ENCODE assay signal across 15 mouse cellular contexts in genomic region chr3:81377466-81377865, GRCm38 (mm10).
A peak's percentile ranks its signal among the peaks of the same experiment; 100 is the strongest.
DNase-seq lines count a peak whose midpoint lies in the region; ATAC-seq and TF ChIP-seq lines count a peak whose summit lies in the region.
"Had no signal": no experiment of that assay in that cellular context is flagged by ENCODE, and none has a peak within 500 bp of the region (broad histone marks: within the 10 kb centered on the region; RNA-seq: fewer than 3 reads in every experiment).

No protein-coding gene starts in this region.

- no peak overlapping the region for H3K4me3 ChIP-seq in liver, embryonic 11.5 days (ENCODE audit: low read depth, low read length)
- H3K4me3 ChIP-seq in liver, postnatal 0 days (ENCODE audit: low read depth, low read length): no peak overlapping the region
- H3K4me3 ChIP-seq in limb, embryonic 11.5 days (ENCODE audit: low read depth, low read length): no peak overlapping the region
- no peak overlapping the region for H3K4me3 ChIP-seq in stomach, postnatal 0 days (ENCODE audit: low read depth, low read length)
- H3K4me3 ChIP-seq: erythroblast, embryonic 14.5 days; lung, embryonic 15.5 days; midbrain, embryonic 15.5 days had no signal

- H3K27ac ChIP-seq in liver, embryonic 11.5 days (ENCODE audit: low read depth, low read length): no peak overlapping the region
- no peak overlapping the region for H3K27ac ChIP-seq in liver, postnatal 0 days (ENCODE audit: low read depth)
- H3K27ac ChIP-seq in limb, embryonic 11.5 days (replicated peaks; ENCODE audit: low read depth, low read length): no peak overlapping the region
- H3K27ac ChIP-seq in stomach, postnatal 0 days (replicated peaks): no peak overlapping the region
- H3K27ac ChIP-seq: lung, embryonic 15.5 days; midbrain, embryonic 15.5 days had no signal

- no peak for TF ChIP-seq CTCF in liver, postnatal 0 days (IDR thresholded peaks at IDR 0.05; ENCODE audit: low read depth)
- TF ChIP-seq CTCF in stomach, postnatal 0 days (IDR thresholded peaks at IDR 0.05; ENCODE audit: low read depth): no peak

- H3K9me3 ChIP-seq in liver, embryonic 11.5 days (ENCODE audit: control insufficient read depth, low read length): no peaks in the 10 kb centered on the region
- H3K9me3 ChIP-seq in liver, postnatal 0 days (ENCODE audit: low read length): no peaks in the 10 kb centered on the region
- no peaks in the 10 kb centered on the region for H3K9me3 ChIP-seq in limb, embryonic 11.5 days (ENCODE audit: control insufficient read depth, low read length)
- H3K9me3 ChIP-seq in stomach, postnatal 0 days (ENCODE audit: control insufficient read depth, low read length): no peaks in the 10 kb centered on the region
- H3K9me3 ChIP-seq: lung, embryonic 15.5 days; midbrain, embryonic 15.5 days had no signal

- H3K36me3 ChIP-seq in liver, embryonic 11.5 days (ENCODE audit: control insufficient read depth, insufficient read depth, low read length): no peaks in the 10 kb centered on the region
- H3K36me3 ChIP-seq in liver, postnatal 0 days (replicated peaks; ENCODE audit: insufficient read depth, low read length): no peaks in the 10 kb centered on the region
- H3K36me3 ChIP-seq in limb, embryonic 11.5 days (ENCODE audit: control insufficient read depth, insufficient read depth, low read length): no peaks in the 10 kb centered on the region
- no peaks in the 10 kb centered on the region for H3K36me3 ChIP-seq in stomach, postnatal 0 days (ENCODE audit: control insufficient read depth, insufficient read depth, low read length)
- H3K36me3 ChIP-seq: lung, embryonic 15.5 days; midbrain, embryonic 15.5 days had no signal

- H3K27me3 ChIP-seq in liver, embryonic 11.5 days (replicated peaks; ENCODE audit: control insufficient read depth, insufficient read depth, low read length): no peaks in the 10 kb centered on the region
- no peaks in the 10 kb centered on the region for H3K27me3 ChIP-seq in liver, postnatal 0 days (ENCODE audit: insufficient read depth, low read length)
- H3K27me3 ChIP-seq in limb, embryonic 11.5 days (ENCODE audit: control insufficient read depth, insufficient read depth, low read length): no peaks in the 10 kb centered on the region
- H3K27me3 ChIP-seq in stomach, postnatal 0 days (ENCODE audit: control insufficient read depth, insufficient read depth, low read length): no peaks in the 10 kb centered on the region
- H3K27me3 ChIP-seq: lung, embryonic 15.5 days; midbrain, embryonic 15.5 days had no signal

- H3K9ac ChIP-seq in liver, embryonic 11.5 days (ENCODE audit: low read depth, low read length): no peak overlapping the region
- no peak overlapping the region for H3K9ac ChIP-seq in liver, postnatal 0 days (replicated peaks)
- H3K9ac ChIP-seq in limb, embryonic 11.5 days (ENCODE audit: low read length): no peak overlapping the region
- H3K9ac ChIP-seq in stomach, postnatal 0 days (ENCODE audit: low read length): no peak overlapping the region
- H3K9ac ChIP-seq: lung, embryonic 15.5 days; midbrain, embryonic 15.5 days had no signal

- WGBS in liver, embryonic 11.5 days: 40% methylated on average over 3 of the region's 3 CpGs
- 33% methylated on average over 3 of the region's 3 CpGs for WGBS in liver, postnatal 0 days (ENCODE audit: insufficient replicate concordance)
- under 1% methylated on average over 3 of the region's 3 CpGs for WGBS in limb, embryonic 11.5 days
- 20% methylated on average over 3 of the region's 3 CpGs for WGBS in stomach, postnatal 0 days

- DNase-seq in frontal cortex, postnatal 14 days (ENCODE audit: low spot score in 2 of 2): no peak
- DNase-seq in liver, embryonic 11.5 days (ENCODE audit: low spot score): no peak
- no peak for DNase-seq in liver, postnatal 0 days
- DNase-seq in embryo, embryonic 10.5 days (ENCODE audit: low spot score): peak; percentile 53
- DNase-seq in limb, embryonic 11.5 days (ENCODE audit: low spot score): peak; percentile 38
- DNase-seq in stomach, postnatal 0 days (ENCODE audit: low spot score): no peak
- DNase-seq: adrenal gland, postnatal 36 days; B cell, adult 2 months; cerebellum, adult 8-10 months; thymus, adult 2 months had no signal

- no peaks in the 10 kb centered on the region for H3K4me1 ChIP-seq in liver, embryonic 11.5 days (replicated peaks; ENCODE audit: control insufficient read depth, insufficient read depth, low read length)
- no peaks in the 10 kb centered on the region for H3K4me1 ChIP-seq in liver, postnatal 0 days (ENCODE audit: insufficient read depth)
- H3K4me1 ChIP-seq in limb, embryonic 11.5 days (ENCODE audit: control insufficient read depth, insufficient read depth, low read length): 0 out of 2 replicates have a peak, but pooled peaks cover 3% of the 10 kb centered on the region
- no peaks in the 10 kb centered on the region for H3K4me1 ChIP-seq in stomach, postnatal 0 days (replicated peaks; ENCODE audit: control insufficient read depth, insufficient read depth)
- H3K4me1 ChIP-seq: midbrain, embryonic 15.5 days had no signal

- ATAC-seq in frontal cortex, adult (ENCODE audit: low TSS enrichment): peak; percentile 88
- ATAC-seq in liver, embryonic 11.5 days (replicated peaks; ENCODE audit: low FRiP score): peak; percentile 56
- ATAC-seq in liver, postnatal 0 days: no peak
- no peak for ATAC-seq in limb, embryonic 11.5 days (ENCODE audit: insufficient number of reproducible peaks, low FRiP score, low TSS enrichment, low read depth)
- ATAC-seq in erythroblast, adult 5-6 weeks (replicated peaks; ENCODE audit: low FRiP score, poor library complexity, severe bottlenecking): no peak
- ATAC-seq in stomach, postnatal 0 days (ENCODE audit: low FRiP score, low TSS enrichment): no peak
- ATAC-seq: midbrain, embryonic 15.5 days had no signal

- no peak for TF ChIP-seq EP300 in liver, postnatal 0 days (IDR thresholded peaks at IDR 0.05; ENCODE audit: low read depth)
- TF ChIP-seq EP300 in stomach, postnatal 0 days (optimal IDR thresholded peaks at IDR 0.05): no peak

- no peak overlapping the region for H3K4me2 ChIP-seq in liver, embryonic 11.5 days
- H3K4me2 ChIP-seq in liver, postnatal 0 days (ENCODE audit: low read depth, low read length): no peak overlapping the region
- H3K4me2 ChIP-seq in limb, embryonic 11.5 days (ENCODE audit: low read depth, severe bottlenecking): no peak overlapping the region
- no peak overlapping the region for H3K4me2 ChIP-seq in stomach, postnatal 0 days (replicated peaks; ENCODE audit: low read depth)
- H3K4me2 ChIP-seq: lung, embryonic 15.5 days; midbrain, embryonic 15.5 days had no signal

Comparison
In these comparisons a context has a peak if more than half of its experiments do, and no peak if none do; other contexts are left out.
1. ATAC-seq: peak in frontal cortex, adult (single experiment) and liver, embryonic 11.5 days (single experiment); none in liver, postnatal 0 days (single experiment), limb, embryonic 11.5 days (single experiment), erythroblast, adult 5-6 weeks (single experiment) and stomach, postnatal 0 days (single experiment).
2. DNase-seq: peak in embryo, embryonic 10.5 days (single experiment) and limb, embryonic 11.5 days (single experiment); none in frontal cortex, postnatal 14 days (0 of 2), liver, embryonic 11.5 days (single experiment), liver, postnatal 0 days (single experiment) and stomach, postnatal 0 days (single experiment).